Mouse (Mus musculus) MEL (cell line): Measurements from ENCODE around the gene Bnip1.

Source experiments
- BHLHE40 ChIP-seq: IDR thresholded peaks from 2 replicates; pipeline ENCODE4 v1.6.1; 2012; ENCODE audit warnings: low read depth, mild to moderate bottlenecking, inconsistent platforms, low read length, improper control_type of control experiment, borderline replicate concordance
- CHD2 ChIP-seq: IDR thresholded peaks from 2 replicates; pipeline ENCODE4 v1.6.1; 2011; ENCODE audit warnings: low read length, improper control_type of control experiment
- CTCF ChIP-seq, 3 experiments: IDR thresholded peaks in 2 of 3; conservative IDR thresholded peaks in 1 of 3; 2 replicates each; pipeline ENCODE4 v1.5.1; 2011 to 2012; ENCODE audit warnings: low read length in 3 of 3, low read depth in 2 of 3, mild to moderate bottlenecking in 2 of 3, improper control_type of control experiment in 1 of 3, inconsistent platforms in 1 of 3, mixed read lengths in 1 of 3, moderate library complexity in 1 of 3; ENCODE audit not compliant: control insufficient read depth in 1 of 3, insufficient read depth in 1 of 3, poor library complexity in 1 of 3, severe bottlenecking in 1 of 3
- GATA1 ChIP-seq: IDR thresholded peaks from 2 replicates; pipeline ENCODE4 v1.6.1; 2011; ENCODE audit warnings: low read depth, low read length, improper control_type of control experiment
- MAFK ChIP-seq: IDR thresholded peaks from 2 replicates; pipeline ENCODE4 v1.6.1; 2011; ENCODE audit warnings: low read depth, mild to moderate bottlenecking, low read length, improper control_type of control experiment, borderline replicate concordance
- MAX ChIP-seq: IDR thresholded peaks from 2 replicates; pipeline ENCODE4 v1.6.1; 2011; ENCODE audit warnings: low read length, improper control_type of control experiment
- MXI1 ChIP-seq: IDR thresholded peaks from 2 replicates; pipeline ENCODE4 v1.6.1; 2011; ENCODE audit warnings: mild to moderate bottlenecking, low read depth, low read length, improper control_type of control experiment
- POLR2A ChIP-seq, 2 experiments: IDR thresholded peaks; 2 replicates each; pipeline ENCODE4 v1.6.1; 2011 to 2012; ENCODE audit warnings: low read length in 2 of 2, mild to moderate bottlenecking in 2 of 2, control low read depth in 1 of 2, improper control_type of control experiment in 1 of 2, low read depth in 1 of 2, moderate library complexity in 1 of 2; ENCODE audit not compliant: control insufficient read depth in 1 of 2, insufficient read depth in 1 of 2, poor library complexity in 1 of 2
- POLR2AphosphoS2 ChIP-seq: IDR thresholded peaks from 2 replicates; pipeline ENCODE4 v1.6.1; 2011; ENCODE audit warnings: low read length, improper control_type of control experiment
- RCOR1 ChIP-seq: IDR thresholded peaks from 2 replicates; pipeline ENCODE4 v1.6.1; 2012; ENCODE audit warnings: low read depth, mild to moderate bottlenecking, inconsistent platforms, low read length, improper control_type of control experiment
- SIN3A ChIP-seq: IDR thresholded peaks from 2 replicates; pipeline ENCODE4 v1.6.1; 2012; ENCODE audit warnings: low read length, improper control_type of control experiment, inconsistent platforms
- ZNF384 ChIP-seq: IDR thresholded peaks from 2 replicates; pipeline ENCODE4 v1.6.1; 2012; ENCODE audit warnings: low read depth, mild to moderate bottlenecking, inconsistent platforms, low read length, improper control_type of control experiment

GRCm38 (mm10) chr17:26742581-26742980 lies 38.3 kb upstream of the Bnip1 start:
- TF ChIP-seq SIN3A (no peak), POLR2A (IDR thresholded peaks at IDR 0.05; ENCODE audit: control insufficient read depth in 1 of 2, insufficient read depth in 1 of 2, low read depth in 1 of 2, low read length in 2 of 2, poor library complexity in 1 of 2) (no peak), CTCF (IDR thresholded peaks at IDR 0.05 in 2 of 3, conservative IDR thresholded peaks at IDR 0.05 in 1 of 3; ENCODE audit: control insufficient read depth in 1 of 3, insufficient read depth in 1 of 3, low read depth in 2 of 3, low read length in 3 of 3, poor library complexity in 1 of 3, severe bottlenecking in 1 of 3) (no peak), GATA1 (no peak), ZNF384 (no peak), MAX (no peak), MAFK (no peak), MXI1 (no peak), POLR2AphosphoS2 (no peak), CHD2 (no peak), BHLHE40 (no peak), RCOR1 (no peak)
